Mouse (Mus musculus): ENCODE measurements around the gene Cdk18.
"Not testable (repeated sequence)": the region's sequence is repeated elsewhere in the genome, so short reads cannot be mapped to it uniquely, and the experiment has no call there.

The Cdk18 gene

DNA sequence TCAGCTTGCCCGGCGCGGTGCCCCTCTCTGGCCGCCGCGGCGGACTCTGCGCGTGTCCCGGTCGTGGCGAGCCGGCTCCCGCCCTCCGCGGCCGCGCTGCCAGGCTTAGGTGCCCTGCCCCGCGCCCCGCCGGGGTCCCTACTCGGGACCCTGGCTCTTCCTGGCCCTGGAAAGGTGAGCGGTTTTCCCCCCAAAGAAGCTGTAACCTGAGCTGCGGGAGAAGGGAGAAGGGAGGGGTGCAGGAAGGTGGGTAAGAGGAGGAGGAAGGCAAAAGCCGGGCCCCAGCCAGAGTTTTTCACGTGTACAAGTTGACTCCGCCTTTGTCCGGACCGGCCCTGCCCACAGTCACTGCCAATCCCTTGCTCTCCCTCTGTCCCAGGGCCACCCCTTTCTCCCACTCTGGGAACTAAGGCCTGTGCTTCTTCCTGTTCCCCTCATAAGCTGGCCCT is at the start of gene Cdk18:
Gene Cdk18, minus strand, starts transcription at position 269 of the 449 bp plus-strand sequence.
- DNase-seq (ENCODE audit: low read depth, low spot score), result peak; percentile 92

DNA sequence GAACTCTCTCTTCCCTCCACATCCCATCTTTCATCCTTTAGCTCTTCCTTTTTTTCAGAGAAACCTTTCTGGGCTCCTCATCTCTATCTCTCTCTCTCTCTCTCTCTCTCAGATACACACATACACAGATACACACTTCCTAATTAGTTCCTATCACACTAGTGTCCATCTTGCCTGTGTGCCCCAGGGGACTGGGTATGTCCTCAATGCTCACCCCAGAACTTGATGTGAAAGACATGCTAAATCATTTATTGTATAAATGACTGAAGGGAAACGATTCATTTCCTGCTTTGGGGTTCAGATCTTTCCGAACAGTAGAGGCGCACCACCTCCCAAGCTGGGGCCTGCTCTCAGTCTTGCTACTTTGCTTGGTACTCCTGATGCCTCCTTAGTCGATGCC is 49.7 kb upstream of the Cdk18 start:
- no peak for DNase-seq (ENCODE audit: low read depth, low spot score)

DNA sequence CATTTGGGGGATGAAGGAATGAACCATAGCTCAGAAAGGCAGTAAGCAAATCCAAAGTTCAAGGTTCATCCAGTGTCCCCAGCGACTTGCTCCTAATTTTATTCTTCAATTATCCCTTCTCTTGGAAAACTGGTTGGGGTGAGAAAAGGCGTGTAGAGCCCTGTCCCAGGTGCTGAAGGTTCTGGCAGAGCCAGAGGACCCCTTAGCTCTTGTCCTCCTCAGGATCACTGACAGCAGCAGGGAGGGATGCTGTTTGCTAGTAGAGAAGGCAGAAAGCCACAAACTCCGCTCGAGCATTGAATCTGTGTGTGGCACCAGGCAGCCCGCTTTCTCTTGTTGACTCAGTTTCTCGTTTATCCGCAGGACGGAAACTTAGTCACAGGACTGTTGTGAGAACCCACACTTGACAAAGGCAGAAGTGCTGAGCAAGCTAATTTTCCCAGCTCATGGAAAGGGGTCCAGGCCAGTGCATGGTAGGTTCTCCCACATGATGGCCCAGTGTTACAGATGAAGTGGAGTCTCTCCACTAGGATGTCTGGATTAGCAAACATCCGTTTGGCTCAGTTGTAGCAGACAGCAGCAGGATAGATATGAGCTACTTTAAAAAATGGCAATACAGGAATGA is 49.1 kb upstream of the Cdk18 start:
- DNase-seq (ENCODE audit: low read depth, low spot score), result peak; percentile 63

DNA sequence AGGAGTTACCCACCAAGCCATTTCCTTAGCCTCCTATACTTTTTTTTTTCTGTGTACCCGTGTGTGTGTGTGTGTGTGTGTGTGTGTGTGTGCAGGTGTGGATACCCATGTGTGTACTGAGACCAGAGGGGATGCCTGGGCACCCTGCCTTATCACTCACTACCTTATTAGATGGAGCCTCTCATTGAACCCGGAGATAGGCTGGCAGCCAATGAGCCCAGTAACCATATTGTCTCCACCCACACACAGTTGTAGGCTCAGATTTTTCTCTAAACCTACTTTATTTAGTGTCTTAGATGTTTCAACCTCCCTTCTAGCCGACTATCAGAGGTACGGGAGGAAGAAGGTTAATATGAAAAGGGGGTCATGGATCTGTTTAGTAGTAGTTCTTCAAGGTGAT is 46.8 kb upstream of the Cdk18 start:
- DNase-seq (ENCODE audit: low read depth, low spot score), result no peak

DNA sequence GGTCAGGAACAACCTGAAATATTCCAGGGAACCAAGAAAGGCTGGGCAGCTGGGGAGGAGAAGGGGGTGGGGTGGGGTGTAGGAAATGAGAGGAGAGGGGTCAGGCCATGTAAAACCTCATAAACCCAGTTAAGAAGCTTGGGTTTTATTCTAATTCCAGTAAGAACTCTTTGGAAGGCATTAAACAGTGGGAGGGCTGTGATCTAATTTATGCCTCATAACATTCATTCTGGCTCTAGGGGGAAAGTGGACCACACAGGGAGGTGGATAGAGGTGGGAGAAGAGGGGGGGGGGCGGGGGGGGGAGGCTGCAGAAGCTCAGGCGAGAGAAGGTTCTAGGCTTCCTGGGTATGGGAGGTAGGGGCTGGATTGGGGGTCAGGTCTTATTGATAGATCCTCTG is 32.1 kb upstream of the Cdk18 start:
- no peak for DNase-seq (ENCODE audit: low read depth, low spot score)

DNA sequence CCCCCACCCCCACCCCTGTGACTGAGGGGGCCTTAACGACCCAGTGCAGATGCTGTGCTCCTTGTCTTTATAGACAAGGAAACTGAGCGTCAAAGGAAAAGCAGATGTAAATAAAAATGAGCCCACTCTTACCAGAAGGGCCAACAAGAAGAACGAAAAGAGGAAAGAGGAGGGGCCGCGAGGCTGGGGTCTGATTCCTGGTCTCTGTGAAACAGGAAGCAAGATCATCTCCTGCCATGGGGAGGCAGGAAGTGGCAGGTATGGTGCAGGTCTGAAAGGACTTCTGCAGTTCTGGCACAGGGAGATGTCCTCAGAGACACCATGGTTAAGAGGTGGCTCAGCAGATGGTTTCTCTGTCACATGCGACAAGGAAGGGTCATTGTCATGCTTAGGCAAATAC is 31.2 kb upstream of the Cdk18 start:
- no peak for DNase-seq (ENCODE audit: low read depth, low spot score)

DNA sequence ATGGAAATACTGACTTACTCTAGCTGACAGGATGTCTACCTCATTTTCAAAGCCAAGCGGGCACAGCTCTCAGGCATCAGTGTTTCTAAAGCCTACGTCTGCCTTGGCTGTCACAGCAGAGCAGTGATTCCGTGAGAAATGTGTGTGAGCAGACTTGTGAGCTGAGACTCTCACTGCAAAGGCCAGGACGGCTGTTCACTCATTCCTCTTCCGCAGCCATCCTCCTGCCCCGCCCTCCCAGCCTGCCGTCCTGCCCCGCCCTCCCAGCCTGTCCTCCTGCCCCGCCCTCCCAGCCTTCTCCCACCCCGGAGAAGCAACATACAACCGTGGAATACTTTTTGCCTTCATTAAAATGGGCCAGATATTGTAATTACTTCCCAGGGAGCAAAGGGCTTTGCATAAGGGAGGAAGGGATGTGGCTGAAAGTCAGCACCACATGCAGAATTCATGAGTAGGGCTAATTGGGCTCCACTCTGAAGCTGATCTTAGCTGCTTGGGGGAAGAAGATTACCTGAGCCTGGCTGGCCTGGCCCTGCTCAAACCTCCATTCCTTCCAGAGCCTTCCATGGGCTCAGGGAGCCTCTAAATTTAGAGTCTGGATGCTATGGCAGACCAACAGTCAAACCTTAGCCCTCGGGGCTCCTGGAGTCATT is 28.8 kb upstream of the Cdk18 start:
- no peak for DNase-seq (ENCODE audit: low read depth, low spot score)

DNA sequence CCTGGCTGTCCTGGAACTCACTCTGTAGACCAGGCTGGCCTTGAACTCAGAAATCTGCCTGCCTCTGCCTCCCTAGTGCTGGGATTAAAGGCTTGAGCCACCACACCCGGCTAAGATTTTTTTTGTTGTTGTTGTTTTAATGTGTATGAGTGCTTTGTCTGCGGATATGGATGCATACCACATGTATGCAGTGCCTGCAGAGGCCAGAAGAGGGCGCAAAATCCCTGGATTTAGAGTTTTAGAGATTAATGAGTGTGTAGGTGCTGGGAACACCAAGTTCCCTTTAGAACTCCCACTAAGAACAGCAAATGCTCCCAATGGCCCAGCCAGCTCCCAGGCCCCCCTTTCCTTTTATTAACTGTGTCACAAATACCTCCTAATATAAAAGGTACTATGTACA is 26.4 kb upstream of the Cdk18 start:
- peak; percentile 83 for DNase-seq (ENCODE audit: low read depth, low spot score)

DNA sequence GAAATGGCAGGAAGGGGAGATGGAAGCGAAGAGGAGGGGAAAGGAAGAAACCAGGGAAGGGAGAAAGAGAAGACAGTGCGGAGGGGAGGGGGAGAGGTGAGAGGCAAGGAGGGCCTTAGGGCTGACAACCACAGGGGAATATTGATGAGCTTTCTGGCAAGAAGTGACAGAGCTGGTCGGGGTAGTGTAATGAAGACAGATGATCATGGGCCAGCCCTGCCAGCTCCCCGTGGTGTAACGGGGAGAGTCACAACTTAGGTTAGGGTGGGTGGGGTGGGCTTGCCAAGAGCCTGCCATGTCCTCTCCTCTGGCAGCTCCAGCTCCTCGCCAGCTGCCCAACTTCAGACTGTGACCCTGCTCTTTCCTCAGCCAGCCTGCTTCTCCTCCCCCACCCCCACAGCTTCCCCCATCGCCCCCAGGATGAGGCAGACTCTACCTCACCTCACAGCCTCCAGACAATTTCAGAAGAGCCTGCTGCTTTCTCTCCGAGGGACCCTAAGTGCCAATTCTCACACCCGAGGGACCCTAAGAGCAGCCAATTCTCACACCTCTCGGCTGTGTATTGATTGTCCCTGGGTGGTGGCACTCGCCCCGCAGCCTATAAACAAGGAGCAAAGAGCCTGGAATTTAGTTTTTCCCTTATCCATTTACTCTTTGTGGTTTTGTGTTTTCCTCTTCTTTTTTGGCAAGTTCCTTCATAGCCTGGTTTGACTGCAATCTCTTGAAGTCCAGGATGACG is 25.5 kb upstream of the Cdk18 start:
- DNase-seq (ENCODE audit: low read depth, low spot score), result no peak

DNA sequence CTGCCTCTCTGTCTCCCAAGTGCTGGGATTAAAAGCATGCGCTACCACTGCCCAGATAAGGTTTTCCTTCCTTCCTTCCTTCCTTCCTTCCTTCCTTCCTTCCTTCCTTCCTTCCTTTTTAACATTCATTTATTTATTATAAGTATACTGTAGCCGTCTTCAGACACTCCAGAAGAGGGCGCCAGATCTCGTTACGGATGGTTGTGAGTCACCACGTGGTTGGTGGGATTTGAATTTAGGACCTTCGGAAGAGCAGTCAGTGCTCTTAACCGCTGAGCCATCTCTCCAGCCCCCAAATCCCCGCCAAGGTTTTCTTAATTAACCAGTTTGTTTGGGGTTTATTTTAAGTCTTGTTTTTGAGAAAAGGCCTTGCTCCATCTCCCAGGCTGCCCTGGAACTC is 23.1 kb upstream of the Cdk18 start:
- DNase-seq (ENCODE audit: low read depth, low spot score), result not testable (repeated sequence)

DNA sequence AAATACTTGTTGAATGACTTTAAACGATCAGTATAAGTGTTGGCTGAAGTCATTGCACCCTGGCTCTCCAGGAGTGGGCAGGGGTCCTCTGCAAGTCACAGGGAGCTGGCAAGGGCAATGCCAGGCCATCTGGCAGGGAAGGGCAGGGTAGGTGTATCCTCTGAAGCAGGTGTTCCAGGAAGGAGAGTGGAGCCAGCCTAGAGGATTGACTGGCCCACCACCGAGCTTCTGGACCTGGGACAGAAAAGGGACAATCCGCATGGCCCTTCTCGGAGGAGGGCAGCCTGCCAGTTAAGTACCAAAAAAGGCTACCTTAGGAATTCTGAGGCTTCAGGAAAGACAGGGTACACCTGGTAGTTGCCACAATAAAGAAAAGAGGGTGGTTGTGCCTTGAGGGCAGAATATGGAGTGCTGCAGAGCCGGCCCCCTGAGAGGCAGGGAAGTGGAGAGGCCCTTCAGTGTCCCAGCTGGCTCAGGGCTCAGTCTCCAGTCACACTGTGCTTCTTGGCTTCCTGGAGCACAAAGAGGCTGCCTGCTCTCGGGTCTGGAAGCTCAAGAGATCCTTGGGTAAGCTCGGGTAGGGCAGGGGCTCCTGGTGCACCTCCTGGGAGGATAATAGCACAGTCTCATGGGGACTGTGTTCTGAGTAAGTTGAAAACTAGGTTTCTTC is 21.9 kb upstream of the Cdk18 start:
- no peak for DNase-seq (ENCODE audit: low read depth, low spot score)

DNA sequence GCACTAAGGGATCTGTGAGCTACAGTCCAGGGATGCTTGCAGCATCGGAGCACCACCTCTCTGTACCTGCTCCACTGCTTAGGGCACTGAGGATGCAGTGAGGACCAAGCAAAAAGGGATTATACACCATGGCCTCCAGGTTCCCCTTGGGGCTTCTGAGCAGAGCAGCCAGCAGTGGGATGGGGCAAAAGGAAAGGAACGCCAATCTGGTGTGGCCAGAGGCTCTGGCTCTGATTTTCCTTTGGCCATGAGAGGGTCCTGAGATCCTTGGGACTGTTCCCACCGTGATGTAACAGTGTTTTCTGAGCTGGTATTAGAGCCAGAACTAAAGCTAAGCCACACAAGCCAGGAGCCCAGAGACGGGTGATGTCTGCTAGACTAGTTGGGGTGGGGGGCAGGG is 20.2 kb upstream of the Cdk18 start:
- DNase-seq (ENCODE audit: low read depth, low spot score), result no peak

DNA sequence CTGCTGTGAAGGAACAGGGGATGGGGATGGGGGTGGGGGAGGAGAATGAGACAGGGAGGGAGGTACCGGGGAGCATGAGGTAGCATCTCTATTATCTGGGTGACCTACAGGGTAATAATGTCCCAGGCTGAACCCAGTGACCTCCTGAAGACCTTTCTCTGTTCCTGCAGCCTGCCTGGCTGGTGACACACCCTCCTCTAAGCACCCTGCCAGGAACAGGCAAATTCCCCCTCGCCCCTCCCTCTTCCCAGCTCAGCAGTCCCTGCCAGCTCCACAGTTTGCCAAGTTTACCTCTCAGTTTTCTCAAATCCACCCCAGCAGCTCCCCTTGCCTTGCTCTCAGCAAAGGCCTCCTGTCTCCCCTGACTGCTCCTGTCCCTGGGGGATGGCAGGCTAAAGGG is 19.3 kb upstream of the Cdk18 start:
- DNase-seq (ENCODE audit: low read depth, low spot score), result peak; percentile 91

DNA sequence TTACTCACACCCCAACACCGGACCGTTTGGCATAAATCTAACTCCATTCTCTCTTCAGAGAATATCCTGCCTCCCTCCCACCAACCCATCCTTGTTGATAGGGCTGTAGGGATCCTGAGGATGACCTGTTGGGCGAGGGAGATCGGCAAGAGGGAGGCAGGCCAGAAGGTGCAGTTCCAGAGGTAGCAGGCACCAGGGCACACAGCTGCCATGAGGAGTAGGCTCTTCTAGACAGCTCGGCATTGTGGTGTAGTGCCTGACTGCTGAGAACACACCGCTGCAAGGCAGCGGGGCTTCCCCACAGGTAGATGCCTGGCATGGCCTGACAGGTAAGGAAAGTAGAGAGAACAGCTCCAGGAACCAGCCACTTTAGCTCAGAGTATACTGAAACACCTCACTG is 18.3 kb upstream of the Cdk18 start:
- DNase-seq (ENCODE audit: low read depth, low spot score), result no peak

DNA sequence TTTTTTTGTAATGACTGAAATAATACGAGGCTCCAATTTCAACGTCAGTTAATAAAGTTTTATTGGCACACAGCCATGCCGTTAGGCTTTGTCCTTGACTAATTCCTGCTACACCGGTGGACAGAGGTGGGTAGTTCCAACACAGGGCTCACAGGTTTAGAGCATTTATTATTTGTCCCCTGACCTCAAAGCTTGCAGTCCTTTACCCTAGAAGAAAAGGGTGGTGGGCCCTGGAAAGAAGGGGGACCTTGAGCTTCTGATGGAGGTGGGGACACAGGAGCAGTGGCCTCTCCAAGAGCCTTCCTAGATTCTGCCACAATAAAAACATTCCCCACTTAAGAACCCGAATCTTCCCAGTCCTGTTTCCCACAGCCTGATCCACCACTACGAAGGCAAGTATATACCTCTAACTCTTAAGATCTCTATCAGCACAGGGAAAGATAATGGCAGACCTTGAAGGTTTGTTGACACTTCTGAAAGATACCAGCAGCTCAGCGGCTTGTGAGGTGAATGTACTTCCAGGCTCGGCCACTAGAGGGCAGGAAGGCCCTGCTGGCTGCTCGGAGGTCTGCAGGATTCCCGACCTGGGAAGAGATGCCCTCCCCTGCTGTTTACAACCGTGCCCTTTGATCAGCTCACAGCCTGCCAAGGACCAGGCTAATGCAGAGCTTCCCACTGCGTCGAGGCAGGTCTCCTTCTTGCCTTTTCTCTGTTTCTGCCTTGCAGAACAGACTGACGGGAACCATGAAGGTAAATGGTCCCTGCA is 17.7 kb upstream of the Cdk18 start:
- peak; percentile 95 for DNase-seq (ENCODE audit: low read depth, low spot score)

DNA sequence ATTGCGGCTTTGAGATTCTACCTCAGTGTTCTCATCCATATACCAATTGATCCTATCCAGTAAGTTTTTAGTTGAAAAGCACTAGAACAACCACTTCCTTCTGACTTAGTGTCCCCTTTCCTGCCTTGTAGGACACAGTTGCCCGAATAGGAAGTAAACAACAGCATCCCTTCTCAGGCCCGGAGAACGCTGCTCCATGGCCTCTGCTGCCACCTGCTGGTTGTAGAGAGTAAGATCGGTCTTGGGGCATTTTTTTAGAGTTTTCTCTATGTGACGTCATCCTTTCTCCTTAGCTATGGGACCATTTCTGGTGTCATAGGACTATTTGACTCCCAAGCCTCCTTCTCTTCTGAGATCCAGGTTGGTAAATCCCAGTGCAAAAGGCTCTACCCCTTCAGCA is 16.3 kb upstream of the Cdk18 start:
- DNase-seq (ENCODE audit: low read depth, low spot score), result peak; percentile 90

DNA sequence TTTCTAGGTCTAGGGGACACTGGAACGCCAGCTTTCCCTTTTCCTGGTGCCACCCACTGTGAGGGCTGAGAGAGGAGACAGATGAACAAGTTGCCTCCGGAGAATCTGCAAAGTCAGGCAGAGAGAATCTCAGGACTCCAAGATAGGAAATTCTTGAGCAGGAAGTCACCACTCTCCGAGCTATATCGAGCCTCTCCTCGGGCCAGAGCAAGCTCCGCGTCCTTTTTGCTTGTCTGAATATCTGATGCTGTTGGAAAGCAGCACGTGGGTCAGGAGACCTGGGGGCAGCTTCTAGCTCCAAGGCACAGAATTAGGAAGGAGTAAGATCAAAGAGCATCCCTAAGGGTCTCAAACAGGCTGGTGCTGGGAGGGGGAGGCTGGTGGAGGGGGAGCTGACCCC is 14.2 kb upstream of the Cdk18 start:
- no peak for DNase-seq (ENCODE audit: low read depth, low spot score)

DNA sequence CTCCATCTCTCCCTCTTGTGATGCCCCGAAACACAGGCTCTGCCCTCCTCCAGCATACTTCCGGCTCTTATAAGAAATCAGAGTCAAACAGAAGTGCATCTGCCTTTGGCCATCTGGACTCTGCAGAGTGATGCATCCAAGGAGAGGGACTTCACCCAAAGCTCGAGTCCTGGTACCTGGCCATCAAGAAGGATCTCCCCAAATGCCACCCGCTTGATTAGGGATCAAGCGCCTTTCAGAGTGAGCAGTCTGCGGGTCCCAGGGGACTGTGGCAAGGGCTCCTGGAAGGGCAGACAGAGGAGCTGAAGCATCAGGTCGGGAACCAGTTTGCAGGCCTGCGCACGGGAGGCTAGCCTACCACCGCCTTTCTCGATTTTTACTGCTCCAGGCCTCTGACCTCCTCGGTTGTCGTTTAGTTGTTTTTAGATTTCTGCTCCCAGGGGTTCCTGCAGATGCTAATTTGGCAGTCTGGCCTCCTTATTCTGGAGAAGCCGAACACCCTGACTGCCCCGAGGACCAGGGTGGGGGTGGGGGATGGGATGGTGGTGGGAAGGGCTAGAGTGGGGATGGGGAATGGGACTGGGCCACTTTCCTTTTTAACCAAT is 13.7 kb upstream of the Cdk18 start:
- no peak for DNase-seq (ENCODE audit: low read depth, low spot score)

DNA sequence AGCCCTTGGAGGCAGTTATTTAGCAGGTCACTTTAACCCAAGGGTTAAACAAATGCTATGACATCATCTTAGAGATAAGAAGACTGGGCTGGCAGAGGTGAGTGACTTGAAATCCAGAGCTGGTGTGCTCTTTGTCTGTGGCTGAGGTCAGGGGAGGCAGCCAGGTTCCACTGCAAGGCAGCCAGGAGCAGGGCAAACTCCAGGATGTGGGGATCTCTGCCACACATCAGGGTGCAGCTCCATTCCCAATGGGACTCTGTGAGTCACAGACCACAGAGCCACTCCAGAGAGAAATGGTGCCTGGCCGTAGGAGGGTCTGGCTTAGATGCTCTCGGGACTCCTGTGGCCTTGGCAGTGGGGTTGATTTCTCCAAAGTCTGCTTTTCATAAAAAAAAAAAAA is 12.4 kb upstream of the Cdk18 start:
- DNase-seq (ENCODE audit: low read depth, low spot score), result no peak

DNA sequence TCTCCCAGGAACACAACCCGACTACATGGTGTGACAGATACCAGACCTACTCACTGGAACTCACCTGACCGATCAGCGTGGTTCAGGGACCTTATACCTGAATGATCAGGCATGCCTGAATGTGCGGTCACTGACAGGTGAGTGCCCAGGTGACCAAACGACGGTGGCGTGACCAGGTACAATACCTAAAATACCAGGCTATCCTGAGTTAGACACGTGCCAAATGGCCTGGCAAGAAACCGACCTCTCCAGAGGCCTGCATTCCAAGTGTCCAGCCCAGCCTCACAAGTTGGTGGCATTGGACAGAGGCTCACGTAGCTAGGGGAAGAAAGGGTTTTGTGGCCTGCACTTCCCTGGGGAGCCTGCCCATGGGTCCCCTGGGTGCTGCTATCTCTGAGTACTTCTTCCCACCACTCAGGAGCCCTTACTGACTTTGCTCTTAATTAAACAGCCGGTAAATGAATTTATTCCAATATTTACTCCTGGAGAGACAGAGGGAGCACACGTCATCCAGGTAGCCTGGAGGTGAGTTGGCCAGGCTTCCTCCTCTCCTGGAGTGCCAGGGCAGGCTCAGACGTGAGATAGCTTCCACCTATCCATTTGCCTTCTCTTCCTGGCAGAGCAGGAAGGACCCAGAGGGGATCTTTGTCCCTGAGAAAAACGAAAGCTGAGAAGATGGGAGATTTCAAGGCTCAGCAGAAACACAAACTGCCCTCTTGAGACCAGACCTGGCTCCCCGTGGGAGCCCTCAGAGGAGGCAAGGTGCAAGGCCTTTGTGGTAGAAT is 11.5 kb upstream of the Cdk18 start:
- no peak for DNase-seq (ENCODE audit: low read depth, low spot score)
